Mouse (Mus musculus): ENCODE data around the gene Cpsf6. TPM values are rescaled to one million over a fixed set of nuclear protein-coding genes. Genes with fewer than 3 reads are reported as not detected.
"Not testable (repeated sequence)": the region's sequence is repeated elsewhere in the genome, so short reads cannot be mapped to it uniquely, and the experiment has no call there.

Gene Cpsf6
- polyA plus RNA-seq, 1 experiment from 2014 or later, result 144 TPM

GRCm38 (mm10) chr10:117387961-117388636, 8.3 kb upstream of the Cpsf6 start:
- H3K27me3 ChIP-seq; H3K4me3 ChIP-seq; H3K27ac ChIP-seq (replicated peaks); H3K36me3 ChIP-seq; H3K9ac ChIP-seq; ATAC-seq (ENCODE audit: low read depth); H3K4me1 ChIP-seq (replicated peaks); H3K9me3 ChIP-seq; H3K4me2 ChIP-seq: not testable (repeated sequence)
- WGBS, result 38% methylated on average over 3 of the region's 3 CpGs

GRCm38 (mm10) chr10:117386981-117387380, 7.2 kb upstream of the Cpsf6 start:
- ATAC-seq (ENCODE audit: low read depth), result no peak
- 90% methylated on average over 6 of the region's 6 CpGs for WGBS
- no peak overlapping the region for H3K4me3 ChIP-seq

GRCm38 (mm10) chr10:117386261-117386660, 6.4 kb upstream of the Cpsf6 start:
- 92% methylated on average over 1 of the region's 1 CpGs for WGBS
- ATAC-seq (ENCODE audit: low read depth), result no peak
- H3K4me3 ChIP-seq, result no peak overlapping the region
- H3K27me3 ChIP-seq, result 0 out of 2 replicates have a peak, but pooled peaks cover 3% of the 10 kb centered on the region
- H3K4me2 ChIP-seq, result no peak overlapping the region
- H3K9me3 ChIP-seq, result no peaks in the 10 kb centered on the region
- H3K36me3 ChIP-seq, result no peaks in the 10 kb centered on the region
- H3K4me1 ChIP-seq (replicated peaks), result peaks cover 4% of the 10 kb centered on the region; the same call in 1 of the 2 replicates
- H3K9ac ChIP-seq, result no peak overlapping the region
- H3K27ac ChIP-seq (replicated peaks), result no peak overlapping the region

More at GRCm38 (mm10) chr10:117386981-117387380, 7.2 kb upstream of the Cpsf6 start:
- Histone ChIP-seq H3K36me3 (no peaks in the 10 kb centered on the region), H3K27me3 (0 out of 2 replicates have a peak, but pooled peaks cover 3% of the 10 kb centered on the region), H3K27ac (replicated peaks) (no peak overlapping the region), H3K4me2 (no peak overlapping the region), H3K9me3 (no peaks in the 10 kb centered on the region), H3K4me1 (replicated peaks) (peaks cover 4% of the 10 kb centered on the region; the same call in 1 of the 2 replicates), H3K9ac (no peak overlapping the region)

- no peaks in the 10 kb centered on the region for H3K9me3 ChIP-seq
- no peak overlapping the region for H3K4me3 ChIP-seq
- WGBS, result 82% methylated on average over 4 of the region's 4 CpGs
- H3K27ac ChIP-seq (replicated peaks), result no peak overlapping the region
- no peak overlapping the region for H3K9ac ChIP-seq
- H3K27me3 ChIP-seq, result 0 out of 2 replicates have a peak, but pooled peaks cover under 1% of the 10 kb centered on the region
- H3K36me3 ChIP-seq, result no peaks in the 10 kb centered on the region
- ATAC-seq (ENCODE audit: low read depth), result no peak
- no peak overlapping the region for H3K4me2 ChIP-seq
- no peaks in the 10 kb centered on the region for H3K4me1 ChIP-seq (replicated peaks)
These were observed 5.6 kb upstream of the Cpsf6 start for GRCm38 (mm10) chr10:117385431-117385830.

- Histone ChIP-seq H3K9me3 (no peaks in the 10 kb centered on the region), H3K27ac (replicated peaks) (no peak overlapping the region), H3K4me1 (replicated peaks) (no peaks in the 10 kb centered on the region), H3K9ac (no peak overlapping the region), H3K4me3 (no peak overlapping the region), H3K36me3 (no peaks in the 10 kb centered on the region), H3K27me3 (no peaks in the 10 kb centered on the region), H3K4me2 (no peak overlapping the region)
- no peak for ATAC-seq (ENCODE audit: low read depth)
- WGBS, result 87% methylated on average over 2 of the region's 2 CpGs
These were observed 5.2 kb upstream of the Cpsf6 start for GRCm38 (mm10) chr10:117385086-117385430.

- Histone ChIP-seq H3K36me3 (no peaks in the 10 kb centered on the region), H3K27ac (replicated peaks) (no peak overlapping the region), H3K27me3 (no peaks in the 10 kb centered on the region), H3K9me3 (no peaks in the 10 kb centered on the region), H3K9ac (no peak overlapping the region), H3K4me2 (no peak overlapping the region), H3K4me1 (replicated peaks) (no peaks in the 10 kb centered on the region), H3K4me3 (no peak overlapping the region)
- ATAC-seq (ENCODE audit: low read depth), result no peak
- 90% methylated on average over 4 of the region's 4 CpGs for WGBS
These were observed 4.7 kb upstream of the Cpsf6 start for GRCm38 (mm10) chr10:117384386-117385085.

- no peaks in the 10 kb centered on the region for H3K9me3 ChIP-seq
- no peaks in the 10 kb centered on the region for H3K4me1 ChIP-seq (replicated peaks)
- H3K4me3 ChIP-seq, result no peak overlapping the region
- WGBS, result 84% methylated on average over 6 of the region's 6 CpGs
- H3K4me2 ChIP-seq, result no peak overlapping the region
- H3K27me3 ChIP-seq, result no peaks in the 10 kb centered on the region
- no peak overlapping the region for H3K27ac ChIP-seq (replicated peaks)
- no peak for ATAC-seq (ENCODE audit: low read depth)
- no peak overlapping the region for H3K9ac ChIP-seq
- H3K36me3 ChIP-seq, result no peaks in the 10 kb centered on the region
These were observed 4.1 kb upstream of the Cpsf6 start for GRCm38 (mm10) chr10:117383941-117384340.

- Histone ChIP-seq H3K4me2 (no peak overlapping the region), H3K4me3 (no peak overlapping the region), H3K4me1 (replicated peaks) (no peaks in the 10 kb centered on the region), H3K27me3 (no peaks in the 10 kb centered on the region), H3K9ac (no peak overlapping the region), H3K27ac (replicated peaks) (no peak overlapping the region), H3K9me3 (no peaks in the 10 kb centered on the region), H3K36me3 (no peaks in the 10 kb centered on the region)
- WGBS, result 82% methylated on average over 8 of the region's 8 CpGs
- ATAC-seq (ENCODE audit: low read depth), result no peak
These were observed 3.3 kb upstream of the Cpsf6 start for GRCm38 (mm10) chr10:117382996-117383550.

GRCm38 (mm10) chr10:117382146-117382545, 2.3 kb upstream of the Cpsf6 start:
- no peaks in the 10 kb centered on the region for H3K9me3 ChIP-seq
- no peak overlapping the region for H3K4me3 ChIP-seq
- peaks cover 6% of the 10 kb centered on the region; the same call in 1 of the 2 replicates for H3K4me1 ChIP-seq (replicated peaks)
- no peaks in the 10 kb centered on the region for H3K36me3 ChIP-seq
- H3K27ac ChIP-seq (replicated peaks), result no peak overlapping the region
- 79% methylated on average over 2 of the region's 2 CpGs for WGBS
- no peaks in the 10 kb centered on the region for H3K27me3 ChIP-seq
- H3K9ac ChIP-seq, result no peak overlapping the region
- ATAC-seq (ENCODE audit: low read depth), result no peak
- H3K4me2 ChIP-seq, result no peak overlapping the region

GRCm38 (mm10) chr10:117380721-117381570, 1.1 kb upstream of the Cpsf6 start:
- no peak overlapping the region for H3K9ac ChIP-seq
- H3K36me3 ChIP-seq, result no peaks in the 10 kb centered on the region
- 93% methylated on average over 4 of the region's 4 CpGs for WGBS
- H3K27ac ChIP-seq (replicated peaks), result no peak overlapping the region
- H3K9me3 ChIP-seq, result no peaks in the 10 kb centered on the region
- no peak overlapping the region for H3K4me3 ChIP-seq
- H3K4me1 ChIP-seq (replicated peaks), result peaks cover 6% of the 10 kb centered on the region; the same call in 1 of the 2 replicates
- no peak for ATAC-seq (ENCODE audit: low read depth)
- H3K4me2 ChIP-seq, result no peak overlapping the region
- H3K27me3 ChIP-seq, result no peaks in the 10 kb centered on the region

- H3K4me3 ChIP-seq, result no peak overlapping the region
- no peak overlapping the region for H3K4me2 ChIP-seq
- 92% methylated on average over 2 of the region's 2 CpGs for WGBS
- no peaks in the 10 kb centered on the region for H3K9me3 ChIP-seq
- ATAC-seq (ENCODE audit: low read depth), result no peak
- H3K27me3 ChIP-seq, result no peaks in the 10 kb centered on the region
- no peak overlapping the region for H3K9ac ChIP-seq
- H3K4me1 ChIP-seq (replicated peaks), result peaks cover 16% of the 10 kb centered on the region
- no peak overlapping the region for H3K27ac ChIP-seq (replicated peaks)
- no peaks in the 10 kb centered on the region for H3K36me3 ChIP-seq
These were observed 374 bp downstream of the Cpsf6 start for GRCm38 (mm10) chr10:117379441-117379840.

GRCm38 (mm10) chr10:117378642-117379041, 1.2 kb downstream of the Cpsf6 start:
- Histone ChIP-seq H3K4me2 (no peak overlapping the region), H3K27ac (replicated peaks) (no peak overlapping the region), H3K9me3 (no peaks in the 10 kb centered on the region), H3K36me3 (no peaks in the 10 kb centered on the region), H3K4me3 (no peak overlapping the region), H3K27me3 (no peaks in the 10 kb centered on the region), H3K9ac (no peak overlapping the region), H3K4me1 (replicated peaks) (peaks cover 23% of the 10 kb centered on the region)
- ATAC-seq (ENCODE audit: low read depth), result no peak
- 91% methylated on average over 3 of the region's 3 CpGs for WGBS
